Mouse (Mus musculus) liver, embryonic 12.5 days (tissue): ENCODE results near the gene Kif1b. TPM values are rescaled to one million over a fixed set of nuclear protein-coding genes. Genes with fewer than 3 reads are reported as not detected.

Experiments
- ATAC-seq: fragments of 200-750 bp; cut with Nextera tagmentation; 2 replicates; pipeline ENCODE4 v1.8.0; 2017; ENCODE audit warnings: moderate number of reproducible peaks, mild to moderate bottlenecking, moderate library complexity
- H3K27ac ChIP-seq: fragments of 300-500 bp; sonication (generic); 2 replicates; pipeline ENCODE4 v1.5.1; 2016; ENCODE audit warnings: mild to moderate bottlenecking
- H3K27me3 ChIP-seq: fragments of 300-500 bp; sonication (generic); replicated peaks from 2 replicates; pipeline ENCODE4 v1.6.1; 2016; ENCODE audit warnings: mild to moderate bottlenecking, moderate library complexity
- H3K36me3 ChIP-seq: fragments of 300-500 bp; sonication (generic); 2 replicates; pipeline ENCODE4 v1.6.1; 2016; ENCODE audit warnings: mild to moderate bottlenecking, moderate library complexity
- H3K4me1 ChIP-seq: fragments of 300-500 bp; sonication (generic); 2 replicates; pipeline ENCODE4 v1.6.1; 2016
- H3K4me2 ChIP-seq: fragments of 300-500 bp; sonication (generic); 2 replicates; pipeline ENCODE4 v1.6.1; 2016; ENCODE audit warnings: mild to moderate bottlenecking, moderate library complexity
- H3K4me3 ChIP-seq: fragments of 300-500 bp; sonication (generic); 2 replicates; pipeline ENCODE4 v1.5.1; 2016; ENCODE audit warnings: mild to moderate bottlenecking, moderate library complexity
- H3K9ac ChIP-seq: fragments of 300-500 bp; sonication (generic); 2 replicates; pipeline ENCODE4 v1.6.1; 2016; ENCODE audit warnings: mild to moderate bottlenecking, moderate library complexity
- H3K9me3 ChIP-seq: fragments of 300-500 bp; sonication (generic); replicated peaks from 2 replicates; pipeline ENCODE4 v1.6.1; 2016; ENCODE audit warnings: mild to moderate bottlenecking, moderate library complexity
- WGBS: fragments of 180-500 bp; shearing (Covaris S2); methylation state at CpG from one replicate; pipeline ENCODE4 v1.1.7; 2016; ENCODE audit not compliant: insufficient replicate concordance; 5-methylcytosine and 5-hydroxymethylcytosine counted together
- polyA plus RNA-seq: library from polyadenylated mRNA; unstranded; fragments of >200 nt; fragmentation: Nextera tagmentation; extraction: Ambion mirVana; gene quantifications from 2 replicates; pipeline ENCODE4 v1.2.1, GENCODE M21; 2016

Kif1b gene
- polyA plus RNA-seq, 1 experiment from 2014 or later, result 9.1 TPM

- WGBS, result 71% methylated on average over 9 of the region's 9 CpGs
Observed at GRCm38 (mm10) chr4:149291061-149291460, 16.4 kb downstream of the Kif1b start.

GRCm38 (mm10) chr4:149290157-149290750, 17.2 kb downstream of the Kif1b start:
- peaks cover 8% of the 10 kb centered on the region; the same call in 1 of the 2 replicates for H3K36me3 ChIP-seq
- H3K4me1 ChIP-seq, result peaks cover 19% of the 10 kb centered on the region
- no peaks in the 10 kb centered on the region for H3K27me3 ChIP-seq
- no peak overlapping the region for H3K9ac ChIP-seq
- no peak overlapping the region for H3K4me3 ChIP-seq
- no peaks in the 10 kb centered on the region for H3K9me3 ChIP-seq
- H3K27ac ChIP-seq, result no peak overlapping the region
- 51% methylated on average over 7 of the region's 7 CpGs for WGBS
- no peak for ATAC-seq
- no peak overlapping the region for H3K4me2 ChIP-seq

More at GRCm38 (mm10) chr4:149291061-149291460, 16.4 kb downstream of the Kif1b start:
- ATAC-seq, result no peak
- H3K4me1 ChIP-seq, result peaks cover 18% of the 10 kb centered on the region
- H3K27ac ChIP-seq, result no peak overlapping the region
- H3K4me3 ChIP-seq, result no peak overlapping the region
- H3K4me2 ChIP-seq, result no peak overlapping the region
- no peak overlapping the region for H3K9ac ChIP-seq
- H3K9me3 ChIP-seq, result no peaks in the 10 kb centered on the region
- H3K27me3 ChIP-seq, result no peaks in the 10 kb centered on the region
- H3K36me3 ChIP-seq, result peaks cover 8% of the 10 kb centered on the region; the same call in 1 of the 2 replicates

GRCm38 (mm10) chr4:149286287-149287137, 21.0 kb downstream of the Kif1b start:
- Histone ChIP-seq H3K27ac (no peak overlapping the region), H3K27me3 (no peaks in the 10 kb centered on the region), H3K4me2 (no peak overlapping the region), H3K4me3 (no peak overlapping the region), H3K4me1 (peaks cover 20% of the 10 kb centered on the region; the same call in 1 of the 2 replicates), H3K9me3 (no peaks in the 10 kb centered on the region), H3K36me3 (peaks cover 8% of the 10 kb centered on the region; the same call in 1 of the 2 replicates), H3K9ac (no peak overlapping the region)
- ATAC-seq, result no peak; the same call in 1 of the 2 replicates
- 65% methylated on average over 8 of the region's 8 CpGs for WGBS

- Histone ChIP-seq H3K27ac (no peak overlapping the region), H3K4me1 (peaks cover 20% of the 10 kb centered on the region; the same call in 1 of the 2 replicates), H3K9ac (no peak overlapping the region), H3K4me2 (no peak overlapping the region), H3K27me3 (no peaks in the 10 kb centered on the region), H3K36me3 (peaks cover 4% of the 10 kb centered on the region; the same call in 1 of the 2 replicates), H3K9me3 (no peaks in the 10 kb centered on the region), H3K4me3 (no peak overlapping the region)
- ATAC-seq, result no peak
- WGBS, result 86% methylated on average over 1 of the region's 1 CpGs
Observed at GRCm38 (mm10) chr4:149285691-149286090, 21.8 kb downstream of the Kif1b start.

- H3K4me1 ChIP-seq, result peaks cover 18% of the 10 kb centered on the region; the same call in 1 of the 2 replicates
- no peak overlapping the region for H3K4me2 ChIP-seq
- H3K36me3 ChIP-seq, result no peaks in the 10 kb centered on the region
- ATAC-seq, result no peak
- no peak overlapping the region for H3K9ac ChIP-seq
- H3K27me3 ChIP-seq, result no peaks in the 10 kb centered on the region
- no peak overlapping the region for H3K4me3 ChIP-seq
- no peak overlapping the region for H3K27ac ChIP-seq
- H3K9me3 ChIP-seq, result no peaks in the 10 kb centered on the region
- WGBS, result 75% methylated on average over 3 of the region's 3 CpGs
Observed at GRCm38 (mm10) chr4:149283018-149283417, 24.5 kb downstream of the Kif1b start.

GRCm38 (mm10) chr4:149282025-149282738, 25.3 kb downstream of the Kif1b start:
- no peak overlapping the region for H3K9ac ChIP-seq
- no peak overlapping the region for H3K4me2 ChIP-seq
- H3K4me1 ChIP-seq, result peaks cover 18% of the 10 kb centered on the region; the same call in 1 of the 2 replicates
- no peak overlapping the region for H3K4me3 ChIP-seq
- peak; percentile 44; the same call in 1 of the 2 replicates for ATAC-seq
- H3K27me3 ChIP-seq, result no peaks in the 10 kb centered on the region
- WGBS, result 58% methylated on average over 7 of the region's 7 CpGs
- H3K9me3 ChIP-seq, result no peaks in the 10 kb centered on the region
- H3K27ac ChIP-seq, result peak overlapping the region; percentile 24
- no peaks in the 10 kb centered on the region for H3K36me3 ChIP-seq

GRCm38 (mm10) chr4:149277571-149277970, 29.9 kb downstream of the Kif1b start:
- H3K4me2 ChIP-seq, result no peak overlapping the region
- H3K4me3 ChIP-seq, result no peak overlapping the region
- no peak overlapping the region for H3K9ac ChIP-seq
- no peaks in the 10 kb centered on the region for H3K4me1 ChIP-seq
- H3K27me3 ChIP-seq, result no peaks in the 10 kb centered on the region
- H3K36me3 ChIP-seq, result peaks cover 29% of the 10 kb centered on the region
- ATAC-seq, result no peak
- WGBS, result 70% methylated on average over 4 of the region's 4 CpGs
- H3K27ac ChIP-seq, result no peak overlapping the region
- no peaks in the 10 kb centered on the region for H3K9me3 ChIP-seq

- H3K36me3 ChIP-seq, result peaks cover 33% of the 10 kb centered on the region
- no peak overlapping the region for H3K27ac ChIP-seq
- H3K9me3 ChIP-seq, result no peaks in the 10 kb centered on the region
- no peaks in the 10 kb centered on the region for H3K4me1 ChIP-seq
- no peak overlapping the region for H3K9ac ChIP-seq
- no peak overlapping the region for H3K4me2 ChIP-seq
- H3K4me3 ChIP-seq, result no peak overlapping the region
- 69% methylated on average over 1 of the region's 1 CpGs for WGBS
- H3K27me3 ChIP-seq, result no peaks in the 10 kb centered on the region
- ATAC-seq, result no peak
Observed at GRCm38 (mm10) chr4:149273128-149273527, 34.4 kb downstream of the Kif1b start.

- 82% methylated on average over 6 of the region's 6 CpGs for WGBS
- H3K27me3 ChIP-seq, result no peaks in the 10 kb centered on the region
- peaks cover 37% of the 10 kb centered on the region for H3K36me3 ChIP-seq
- H3K4me2 ChIP-seq, result no peak overlapping the region
- no peaks in the 10 kb centered on the region for H3K4me1 ChIP-seq
- no peak overlapping the region for H3K9ac ChIP-seq
- ATAC-seq, result no peak
- no peaks in the 10 kb centered on the region for H3K9me3 ChIP-seq
- no peak overlapping the region for H3K27ac ChIP-seq
- H3K4me3 ChIP-seq, result no peak overlapping the region
Observed at GRCm38 (mm10) chr4:149270541-149270940, 37.0 kb downstream of the Kif1b start.

- H3K9ac ChIP-seq, result no peak overlapping the region
- H3K9me3 ChIP-seq, result no peaks in the 10 kb centered on the region
- H3K4me2 ChIP-seq, result no peak overlapping the region
- peaks cover 26% of the 10 kb centered on the region for H3K36me3 ChIP-seq
- no peak overlapping the region for H3K27ac ChIP-seq
- no peak overlapping the region for H3K4me3 ChIP-seq
- 73% methylated on average over 4 of the region's 4 CpGs for WGBS
- no peak for ATAC-seq
- no peaks in the 10 kb centered on the region for H3K27me3 ChIP-seq
- H3K4me1 ChIP-seq, result no peaks in the 10 kb centered on the region
Observed at GRCm38 (mm10) chr4:149269026-149269425, 38.5 kb downstream of the Kif1b start.

GRCm38 (mm10) chr4:149264895-149265294, 42.6 kb downstream of the Kif1b start:
- no peak overlapping the region for H3K4me2 ChIP-seq
- H3K4me3 ChIP-seq, result no peak overlapping the region
- H3K27me3 ChIP-seq, result no peaks in the 10 kb centered on the region
- WGBS, result 91% methylated on average over 2 of the region's 2 CpGs
- peaks cover 10% of the 10 kb centered on the region for H3K36me3 ChIP-seq
- H3K9me3 ChIP-seq, result no peaks in the 10 kb centered on the region
- H3K4me1 ChIP-seq, result no peaks in the 10 kb centered on the region
- no peak overlapping the region for H3K27ac ChIP-seq
- no peak overlapping the region for H3K9ac ChIP-seq
- ATAC-seq, result no peak

GRCm38 (mm10) chr4:149263218-149263617, 44.3 kb downstream of the Kif1b start:
- Histone ChIP-seq H3K9ac (no peak overlapping the region), H3K4me2 (no peak overlapping the region), H3K36me3 (peaks cover 10% of the 10 kb centered on the region), H3K9me3 (no peaks in the 10 kb centered on the region), H3K27me3 (no peaks in the 10 kb centered on the region), H3K4me3 (no peak overlapping the region), H3K27ac (no peak overlapping the region), H3K4me1 (no peaks in the 10 kb centered on the region)
- WGBS, result 85% methylated on average over 9 of the region's 9 CpGs
- ATAC-seq, result no peak
